Mouse (Mus musculus): ENCODE data around the gene Edem3. TPM values are rescaled to one million over a fixed set of nuclear protein-coding genes. Genes with fewer than 3 reads are reported as not detected.
"Not testable (repeated sequence)": the region's sequence is repeated elsewhere in the genome, so short reads cannot be mapped to it uniquely, and the experiment has no call there.

The Edem3 gene
- polyA plus RNA-seq, 1 experiment from 2014 or later, result 13.2 TPM

DNA sequence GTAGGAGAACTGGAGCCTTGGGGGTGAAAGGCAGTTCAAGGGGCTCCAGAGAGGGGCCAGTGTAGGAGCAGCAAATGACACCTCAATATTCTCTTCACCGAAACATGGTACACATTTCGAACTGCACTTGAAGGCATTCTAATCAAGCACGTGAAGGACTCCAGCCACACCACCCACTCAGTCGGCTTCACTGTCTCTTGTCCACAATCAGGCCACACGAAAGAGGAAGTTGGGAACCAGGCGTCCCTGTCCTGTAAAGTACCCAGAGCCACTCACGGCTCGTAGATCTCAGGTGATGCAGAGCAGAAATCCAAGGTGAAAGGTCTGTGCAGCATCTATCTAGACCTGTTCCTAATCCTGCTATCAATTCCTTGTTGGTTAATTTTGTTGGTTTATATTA lies 36.6 kb upstream of the Edem3 start:
- WGBS, result 76% methylated on average over 8 of the region's 8 CpGs
- Histone ChIP-seq H3K9ac (no peak overlapping the region), H3K4me3 (replicated peaks) (no peak overlapping the region), H3K27me3 (replicated peaks) (no peaks in the 10 kb centered on the region), H3K36me3 (no peaks in the 10 kb centered on the region), H3K9me3 (no peaks in the 10 kb centered on the region), H3K4me2 (replicated peaks) (no peak overlapping the region), H3K27ac (no peak overlapping the region), H3K4me1 (replicated peaks) (no peaks in the 10 kb centered on the region)
- ATAC-seq, result no peak

GRCm38 (mm10) chr1:151719911-151720310 lies 35.3 kb upstream of the Edem3 start:
- no peaks in the 10 kb centered on the region for H3K27me3 ChIP-seq (replicated peaks)
- no peak overlapping the region for H3K27ac ChIP-seq
- no peaks in the 10 kb centered on the region for H3K36me3 ChIP-seq
- whole genome bisulfite sequencing, result 65% methylated on average over 5 of the region's 5 CpGs
- H3K9me3 ChIP-seq, result no peaks in the 10 kb centered on the region
- H3K9ac ChIP-seq, result no peak overlapping the region
- no peak overlapping the region for H3K4me3 ChIP-seq (replicated peaks)
- H3K4me2 ChIP-seq (replicated peaks), result no peak overlapping the region
- ATAC-seq, result no peak
- no peaks in the 10 kb centered on the region for H3K4me1 ChIP-seq (replicated peaks)

GRCm38 (mm10) chr1:151720566-151720965 lies 34.6 kb upstream of the Edem3 start:
- Histone ChIP-seq H3K9me3 (no peaks in the 10 kb centered on the region), H3K4me2 (replicated peaks) (no peak overlapping the region), H3K27me3 (replicated peaks) (no peaks in the 10 kb centered on the region), H3K9ac (no peak overlapping the region), H3K4me1 (replicated peaks) (no peaks in the 10 kb centered on the region), H3K27ac (no peak overlapping the region), H3K36me3 (no peaks in the 10 kb centered on the region), H3K4me3 (replicated peaks) (no peak overlapping the region)
- 84% methylated on average over 2 of the region's 2 CpGs for WGBS
- ATAC-seq, result no peak

GRCm38 (mm10) chr1:151721357-151721983 lies 33.7 kb upstream of the Edem3 start:
- H3K9me3 ChIP-seq, result no peaks in the 10 kb centered on the region
- H3K4me1 ChIP-seq (replicated peaks), result no peaks in the 10 kb centered on the region
- H3K4me2 ChIP-seq (replicated peaks), result no peak overlapping the region
- no peaks in the 10 kb centered on the region for H3K27me3 ChIP-seq (replicated peaks)
- no peak overlapping the region for H3K9ac ChIP-seq
- WGBS, result 63% methylated on average over 10 of the region's 10 CpGs
- H3K27ac ChIP-seq, result no peak overlapping the region
- no peak for ATAC-seq
- H3K4me3 ChIP-seq (replicated peaks), result no peak overlapping the region
- H3K36me3 ChIP-seq, result no peaks in the 10 kb centered on the region

GRCm38 (mm10) chr1:151723771-151724170 lies 31.4 kb upstream of the Edem3 start:
- H3K9me3 ChIP-seq, result no peaks in the 10 kb centered on the region
- H3K27ac ChIP-seq, result no peak overlapping the region
- no peak overlapping the region for H3K9ac ChIP-seq
- ATAC-seq, result no peak
- WGBS, result 74% methylated on average over 4 of the region's 4 CpGs
- no peak overlapping the region for H3K4me3 ChIP-seq (replicated peaks)
- H3K27me3 ChIP-seq (replicated peaks), result no peaks in the 10 kb centered on the region
- no peaks in the 10 kb centered on the region for H3K36me3 ChIP-seq
- H3K4me2 ChIP-seq (replicated peaks), result no peak overlapping the region
- H3K4me1 ChIP-seq (replicated peaks), result no peaks in the 10 kb centered on the region

- H3K9ac ChIP-seq, result no peak overlapping the region
- WGBS, result 88% methylated on average over 2 of the region's 2 CpGs
Observed at GRCm38 (mm10) chr1:151725590-151725989, 29.6 kb upstream of the Edem3 start.

GRCm38 (mm10) chr1:151726358-151726757 lies 28.8 kb upstream of the Edem3 start:
- Histone ChIP-seq H3K4me3 (replicated peaks) (no peak overlapping the region), H3K36me3 (no peaks in the 10 kb centered on the region), H3K4me1 (replicated peaks) (no peaks in the 10 kb centered on the region), H3K9ac (no peak overlapping the region), H3K27ac (no peak overlapping the region), H3K4me2 (replicated peaks) (no peak overlapping the region), H3K27me3 (replicated peaks) (no peaks in the 10 kb centered on the region), H3K9me3 (no peaks in the 10 kb centered on the region)
- ATAC-seq, result no peak
- WGBS, result 91% methylated on average over 6 of the region's 6 CpGs

More at GRCm38 (mm10) chr1:151725590-151725989, 29.6 kb upstream of the Edem3 start:
- no peak overlapping the region for H3K4me2 ChIP-seq (replicated peaks)
- H3K36me3 ChIP-seq, result no peaks in the 10 kb centered on the region
- no peak for ATAC-seq
- no peak overlapping the region for H3K4me3 ChIP-seq (replicated peaks)
- H3K27ac ChIP-seq, result no peak overlapping the region
- no peaks in the 10 kb centered on the region for H3K4me1 ChIP-seq (replicated peaks)
- H3K27me3 ChIP-seq (replicated peaks), result no peaks in the 10 kb centered on the region
- no peaks in the 10 kb centered on the region for H3K9me3 ChIP-seq

DNA sequence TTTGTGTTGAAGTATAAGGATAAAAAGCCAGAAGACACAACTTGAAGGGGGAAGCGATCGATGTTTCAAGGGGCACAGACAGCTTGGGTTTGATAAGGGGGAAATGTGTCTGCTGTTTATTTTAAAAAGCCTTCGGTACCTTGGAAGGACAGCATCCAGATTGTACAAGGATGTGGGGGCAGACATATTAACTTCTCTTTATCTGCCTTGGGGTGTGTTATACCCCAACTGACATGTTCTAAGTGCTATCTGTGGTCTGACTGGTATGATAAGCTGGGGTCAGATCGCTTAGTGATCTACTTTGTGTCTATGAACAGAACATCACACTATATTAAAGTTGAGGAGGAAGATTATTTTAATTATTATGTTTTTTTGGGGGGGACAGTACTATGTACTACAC lies 27.0 kb upstream of the Edem3 start:
- ATAC-seq, result no peak
- no peak overlapping the region for H3K4me3 ChIP-seq (replicated peaks)
- no peaks in the 10 kb centered on the region for H3K9me3 ChIP-seq
- no peak overlapping the region for H3K4me2 ChIP-seq (replicated peaks)
- H3K27ac ChIP-seq, result no peak overlapping the region
- no peaks in the 10 kb centered on the region for H3K36me3 ChIP-seq
- H3K4me1 ChIP-seq (replicated peaks), result no peaks in the 10 kb centered on the region
- H3K9ac ChIP-seq, result no peak overlapping the region
- WGBS, result 58% methylated on average over 4 of the region's 4 CpGs
- H3K27me3 ChIP-seq (replicated peaks), result no peaks in the 10 kb centered on the region

DNA sequence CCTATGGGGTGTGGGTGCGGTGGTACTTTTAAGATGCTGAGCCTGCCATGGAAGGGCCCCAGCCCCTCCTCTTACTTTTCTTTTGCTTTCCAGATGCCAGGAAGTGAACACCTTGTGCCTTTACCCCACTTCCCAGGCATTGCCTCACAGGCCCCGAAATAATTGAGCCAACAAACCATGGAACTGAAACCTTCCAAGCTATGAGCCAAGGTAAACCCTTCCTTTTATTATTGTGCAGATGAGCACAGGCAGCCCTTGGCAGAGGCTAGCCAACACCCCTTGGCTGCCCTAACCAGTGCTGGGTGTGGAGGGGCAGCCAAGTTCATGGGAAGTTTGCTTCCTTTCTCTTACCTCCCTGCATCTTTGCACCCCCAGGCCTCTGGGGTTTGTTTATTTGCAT lies 18.0 kb upstream of the Edem3 start:
- 81% methylated on average over 2 of the region's 2 CpGs for WGBS

DNA sequence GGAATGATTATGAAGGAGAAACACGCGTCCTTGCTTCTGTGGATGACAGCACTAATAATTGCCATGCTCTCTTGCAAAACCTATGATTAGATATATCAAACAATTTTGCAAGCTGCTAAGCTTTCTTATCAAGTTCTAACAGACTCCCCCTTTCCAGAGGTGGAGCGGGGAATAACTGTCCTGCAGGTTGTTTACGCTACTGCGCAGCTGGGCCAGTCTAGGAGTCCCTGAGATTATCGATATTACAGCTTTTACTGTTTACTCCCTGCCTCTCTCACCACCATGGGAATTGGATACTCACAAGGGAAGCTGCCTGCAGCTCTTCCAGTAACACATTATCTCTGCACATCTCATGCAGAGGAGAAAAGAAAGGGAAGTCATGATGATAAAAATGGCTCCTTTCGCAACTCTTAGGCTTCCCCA lies 14.0 kb upstream of the Edem3 start:
- no peaks in the 10 kb centered on the region for H3K4me1 ChIP-seq (replicated peaks)
- no peak overlapping the region for H3K4me3 ChIP-seq (replicated peaks)
- no peak overlapping the region for H3K9ac ChIP-seq
- H3K9me3 ChIP-seq, result no peaks in the 10 kb centered on the region
- no peak for ATAC-seq
- no peak overlapping the region for H3K27ac ChIP-seq
- 60% methylated on average over 7 of the region's 7 CpGs for WGBS
- H3K4me2 ChIP-seq (replicated peaks), result no peak overlapping the region
- H3K27me3 ChIP-seq (replicated peaks), result no peaks in the 10 kb centered on the region
- H3K36me3 ChIP-seq, result no peaks in the 10 kb centered on the region

More for the DNA sequence above, 18.0 kb upstream of the Edem3 start:
- H3K4me1 ChIP-seq (replicated peaks), result no peaks in the 10 kb centered on the region
- ATAC-seq, result no peak
- no peaks in the 10 kb centered on the region for H3K36me3 ChIP-seq
- no peak overlapping the region for H3K27ac ChIP-seq
- H3K27me3 ChIP-seq (replicated peaks), result no peaks in the 10 kb centered on the region
- H3K9ac ChIP-seq, result no peak overlapping the region
- no peaks in the 10 kb centered on the region for H3K9me3 ChIP-seq
- no peak overlapping the region for H3K4me3 ChIP-seq (replicated peaks)
- H3K4me2 ChIP-seq (replicated peaks), result no peak overlapping the region

DNA sequence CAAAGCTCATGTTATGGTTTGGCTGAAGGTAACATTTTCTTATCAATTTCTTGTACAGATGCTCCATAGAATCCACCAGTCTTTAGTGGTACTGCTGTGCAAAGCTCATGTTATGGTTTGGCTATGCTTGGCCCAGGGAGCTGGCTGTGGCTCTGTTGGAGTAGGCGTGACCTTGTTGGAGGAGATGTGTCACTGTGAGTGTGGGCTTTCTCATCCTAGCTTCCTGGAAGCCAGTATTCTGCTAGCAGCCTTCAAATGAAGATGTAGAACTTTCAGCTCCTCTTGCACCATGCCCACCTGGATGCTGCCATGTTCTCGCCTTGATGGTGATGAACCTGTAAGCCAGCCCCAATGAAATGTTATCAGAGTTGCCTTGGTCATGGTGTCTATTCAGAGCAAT lies 5.3 kb upstream of the Edem3 start:
- ATAC-seq; H3K4me3 ChIP-seq (replicated peaks); H3K4me1 ChIP-seq (replicated peaks); H3K36me3 ChIP-seq; H3K27ac ChIP-seq; H3K4me2 ChIP-seq (replicated peaks); H3K9ac ChIP-seq; H3K27me3 ChIP-seq (replicated peaks); H3K9me3 ChIP-seq: not testable (repeated sequence)
- 98% methylated on average over 2 of the region's 2 CpGs for WGBS

GRCm38 (mm10) chr1:151752946-151753345 lies 2.2 kb upstream of the Edem3 start:
- Histone ChIP-seq H3K9me3 (no peaks in the 10 kb centered on the region), H3K4me3 (replicated peaks) (no peak overlapping the region), H3K27ac (no peak overlapping the region), H3K9ac (no peak overlapping the region), H3K36me3 (no peaks in the 10 kb centered on the region), H3K4me1 (replicated peaks) (peaks cover 5% of the 10 kb centered on the region), H3K27me3 (replicated peaks) (no peaks in the 10 kb centered on the region), H3K4me2 (replicated peaks) (no peak overlapping the region)
- WGBS, result 66% methylated on average over 4 of the region's 4 CpGs
- no peak for ATAC-seq

DNA sequence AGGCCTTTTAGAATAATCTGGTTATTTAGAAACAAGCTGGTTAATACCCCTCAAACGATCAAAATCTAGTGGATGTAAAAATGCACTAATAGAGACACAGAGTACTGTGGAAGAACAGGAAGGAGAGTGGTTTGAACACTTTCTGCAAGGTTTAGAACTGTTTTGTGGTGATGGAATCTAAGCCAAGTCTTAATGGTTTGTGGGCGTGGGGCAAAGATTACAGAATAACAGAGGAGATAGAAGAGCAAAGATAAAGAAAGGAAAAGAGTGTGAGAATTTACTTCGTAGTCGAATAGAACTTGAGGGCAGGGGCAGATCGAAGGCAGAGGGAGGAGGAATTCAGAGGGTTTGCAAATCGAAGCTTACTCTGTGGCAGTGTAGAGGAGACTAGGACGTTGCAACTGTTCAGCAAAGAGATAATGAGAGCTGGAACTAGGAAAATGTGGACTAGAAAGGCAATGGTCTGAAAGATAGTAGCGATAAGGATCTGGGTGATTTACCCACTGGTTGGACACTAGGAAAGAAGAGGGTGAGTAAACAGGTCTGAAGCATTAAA lies 1.7 kb upstream of the Edem3 start:
- Histone ChIP-seq H3K9ac (no peak overlapping the region), H3K4me1 (replicated peaks) (peaks cover 5% of the 10 kb centered on the region), H3K4me2 (replicated peaks) (no peak overlapping the region), H3K27ac (no peak overlapping the region), H3K9me3 (no peaks in the 10 kb centered on the region), H3K4me3 (replicated peaks) (no peak overlapping the region), H3K36me3 (no peaks in the 10 kb centered on the region), H3K27me3 (replicated peaks) (no peaks in the 10 kb centered on the region)
- 79% methylated on average over 8 of the region's 8 CpGs for WGBS
- no peak for ATAC-seq

All from intestine, embryonic 15.5 days (tissue).